Comparison of ENCODE assay signal across 25 mouse cellular contexts in the genomic region with DNA sequence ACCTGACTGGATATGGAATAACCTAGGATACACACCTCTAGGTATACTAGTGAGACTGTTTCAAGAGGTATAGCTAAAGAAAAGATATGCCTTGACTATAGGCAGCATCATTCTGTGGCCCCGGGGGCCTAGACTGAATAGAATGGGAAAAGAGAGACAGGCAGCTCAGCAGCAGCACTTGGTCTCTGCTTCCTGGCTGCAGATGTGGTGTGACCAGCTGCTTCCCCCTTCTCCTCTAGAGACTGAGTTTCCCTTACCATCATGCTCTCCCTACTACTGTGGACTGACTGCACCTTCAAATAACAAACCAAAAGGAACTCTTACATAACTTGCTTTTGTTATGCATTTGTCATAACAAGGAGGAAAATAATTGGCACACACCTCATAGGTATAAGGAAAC.
DNase-seq lines count a peak whose midpoint lies in the region; ATAC-seq lines count a peak whose summit lies in the region.
"Had no signal": no experiment of that assay in that cellular context is flagged by ENCODE, and none has a peak within 500 bp of the region (broad histone marks: within the 10 kb centered on the region; RNA-seq: fewer than 3 reads in every experiment).

No protein-coding gene starts in this region.

- no peak for ATAC-seq in forebrain, embryonic 16.5 days
- 0 out of 2 replicates have a peak, but pooled peaks have one; percentile 8 for ATAC-seq in frontal cortex, adult (ENCODE audit: low TSS enrichment)
- peak; percentile 49; the same call in 1 of the 2 replicates for ATAC-seq in midbrain, embryonic 15.5 days (replicated peaks)
- no peak for ATAC-seq in midbrain, embryonic 14.5 days (ENCODE audit: low FRiP score, low TSS enrichment)
- ATAC-seq in common myeloid progenitor, adult 5-6 weeks (replicated peaks; ENCODE audit: low read depth, poor library complexity, severe bottlenecking) = peak; percentile 62
- ATAC-seq in kidney, embryonic 15.5 days (replicated peaks; ENCODE audit: low FRiP score) = no peak
- ATAC-seq: activated CD4-positive, CD25-positive, alpha-beta regulatory T cell, adult 4 months; inflammation-experienced regulatory T-cells, adult 6 months; intestine, embryonic 16.5 days had no signal

- H3K27ac ChIP-seq in forebrain, embryonic 10.5 days = 0 out of 2 replicates have a peak overlapping the region, but pooled peaks have one; percentile 9
- H3K27ac ChIP-seq in forebrain, embryonic 16.5 days (ENCODE audit: low read length) = no peak overlapping the region
- no peak overlapping the region for H3K27ac ChIP-seq in midbrain, embryonic 15.5 days
- no peak overlapping the region for H3K27ac ChIP-seq in midbrain, embryonic 14.5 days (replicated peaks; ENCODE audit: low read depth, low read length)
- H3K27ac ChIP-seq in kidney, embryonic 15.5 days = no peak overlapping the region
- H3K27ac ChIP-seq: embryonic facial prominence, embryonic 12.5 days; embryonic facial prominence, embryonic 15.5 days; forebrain, embryonic 15.5 days; heart, adult 2 months; heart, embryonic 10.5 days; heart, embryonic 13.5 days; hindbrain, embryonic 13.5 days had no signal

- H3K9ac ChIP-seq in forebrain, embryonic 16.5 days (replicated peaks; ENCODE audit: low read depth, low read length) = no peak overlapping the region
- no peak overlapping the region for H3K9ac ChIP-seq in midbrain, embryonic 15.5 days
- no peak overlapping the region for H3K9ac ChIP-seq in midbrain, embryonic 14.5 days (replicated peaks; ENCODE audit: low read length)
- H3K9ac ChIP-seq in kidney, embryonic 15.5 days = no peak overlapping the region
- H3K9ac ChIP-seq: embryonic facial prominence, embryonic 12.5 days; embryonic facial prominence, embryonic 15.5 days; forebrain, embryonic 15.5 days; heart, embryonic 13.5 days; hindbrain, embryonic 13.5 days had no signal

- peaks cover 14% of the 10 kb centered on the region for H3K4me1 ChIP-seq in forebrain, embryonic 10.5 days
- peaks cover 3% of the 10 kb centered on the region; the same call in 1 of the 2 replicates for H3K4me1 ChIP-seq in forebrain, embryonic 16.5 days (replicated peaks; ENCODE audit: control insufficient read depth, insufficient read depth, low read length)
- peaks cover 5% of the 10 kb centered on the region; the same call in 1 of the 2 replicates for H3K4me1 ChIP-seq in midbrain, embryonic 15.5 days
- H3K4me1 ChIP-seq in midbrain, embryonic 14.5 days (ENCODE audit: control insufficient read depth, insufficient read depth, low read length) = 0 out of 2 replicates have a peak, but pooled peaks cover 4% of the 10 kb centered on the region
- H3K4me1 ChIP-seq in kidney, embryonic 15.5 days = no peaks in the 10 kb centered on the region
- H3K4me1 ChIP-seq: embryonic facial prominence, embryonic 12.5 days; embryonic facial prominence, embryonic 15.5 days; heart, embryonic 10.5 days; heart, embryonic 13.5 days had no signal

- no peak overlapping the region for H3K4me2 ChIP-seq in forebrain, embryonic 16.5 days (ENCODE audit: low read length)
- H3K4me2 ChIP-seq in midbrain, embryonic 15.5 days = no peak overlapping the region
- H3K4me2 ChIP-seq in midbrain, embryonic 14.5 days (ENCODE audit: low read length) = no peak overlapping the region
- no peak overlapping the region for H3K4me2 ChIP-seq in kidney, embryonic 15.5 days
- H3K4me2 ChIP-seq: embryonic facial prominence, embryonic 12.5 days; embryonic facial prominence, embryonic 15.5 days; forebrain, embryonic 15.5 days; heart, embryonic 13.5 days; hindbrain, embryonic 13.5 days had no signal

- no peaks in the 10 kb centered on the region for H3K9me3 ChIP-seq in forebrain, embryonic 10.5 days
- no peaks in the 10 kb centered on the region for H3K9me3 ChIP-seq in forebrain, embryonic 16.5 days (ENCODE audit: control insufficient read depth, low read length)
- H3K9me3 ChIP-seq in midbrain, embryonic 15.5 days = no peaks in the 10 kb centered on the region
- no peaks in the 10 kb centered on the region for H3K9me3 ChIP-seq in midbrain, embryonic 14.5 days (ENCODE audit: control insufficient read depth, low read length)
- no peaks in the 10 kb centered on the region for H3K9me3 ChIP-seq in kidney, embryonic 15.5 days (replicated peaks)
- H3K9me3 ChIP-seq: embryonic facial prominence, embryonic 12.5 days; embryonic facial prominence, embryonic 15.5 days; forebrain, embryonic 15.5 days; heart, embryonic 10.5 days; hindbrain, embryonic 13.5 days had no signal

- H3K36me3 ChIP-seq in forebrain, embryonic 10.5 days (replicated peaks) = no peaks in the 10 kb centered on the region
- H3K36me3 ChIP-seq in forebrain, embryonic 16.5 days (ENCODE audit: control insufficient read depth, insufficient read depth) = no peaks in the 10 kb centered on the region
- no peaks in the 10 kb centered on the region for H3K36me3 ChIP-seq in midbrain, embryonic 15.5 days (replicated peaks)
- H3K36me3 ChIP-seq in midbrain, embryonic 14.5 days (ENCODE audit: control insufficient read depth, insufficient read depth, low read length) = no peaks in the 10 kb centered on the region
- no peaks in the 10 kb centered on the region for H3K36me3 ChIP-seq in kidney, embryonic 15.5 days
- H3K36me3 ChIP-seq: embryonic facial prominence, embryonic 12.5 days; embryonic facial prominence, embryonic 15.5 days; forebrain, embryonic 15.5 days; heart, embryonic 10.5 days; heart, embryonic 13.5 days; hindbrain, embryonic 13.5 days had no signal

- DNase-seq in forebrain, embryonic 10.5 days (ENCODE audit: extremely low spot score, low spot score) = no peak
- no peak for DNase-seq in frontal cortex, postnatal 14 days (ENCODE audit: low spot score in 2 of 2)
- no peak for DNase-seq in midbrain, embryonic 14.5 days
- DNase-seq: adrenal gland, adult 8-10 months; adrenal gland, postnatal 25 days; cerebellum, adult 11-12 months; cerebellum, adult 8-10 months; cerebellum, postnatal 36 days; gastrocnemius, postnatal 10 days; gastrocnemius, postnatal 36 days had no signal

- H3K4me3 ChIP-seq in forebrain, embryonic 10.5 days = no peak overlapping the region
- no peak overlapping the region for H3K4me3 ChIP-seq in forebrain, embryonic 16.5 days (replicated peaks; ENCODE audit: low read length)
- no peak overlapping the region for H3K4me3 ChIP-seq in midbrain, embryonic 15.5 days
- no peak overlapping the region for H3K4me3 ChIP-seq in midbrain, embryonic 14.5 days (replicated peaks; ENCODE audit: low read depth, low read length)
- no peak overlapping the region for H3K4me3 ChIP-seq in kidney, embryonic 15.5 days (replicated peaks)
- H3K4me3 ChIP-seq: embryonic facial prominence, embryonic 12.5 days; embryonic facial prominence, embryonic 15.5 days; forebrain, embryonic 15.5 days; heart, adult 2 months; heart, embryonic 10.5 days; heart, embryonic 13.5 days; hindbrain, embryonic 13.5 days had no signal

- WGBS in forebrain, embryonic 10.5 days = 91% methylated on average over 1 of the region's 1 CpGs
- 74% methylated on average over 1 of the region's 1 CpGs for WGBS in forebrain, embryonic 16.5 days
- WGBS in midbrain, embryonic 15.5 days = 50% methylated on average over 1 of the region's 1 CpGs
- WGBS in midbrain, embryonic 14.5 days = 52% methylated on average over 1 of the region's 1 CpGs
- WGBS in kidney, embryonic 15.5 days = 85% methylated on average over 1 of the region's 1 CpGs

- no peaks in the 10 kb centered on the region for H3K27me3 ChIP-seq in forebrain, embryonic 10.5 days (ENCODE audit: poor library complexity, severe bottlenecking)
- no peaks in the 10 kb centered on the region for H3K27me3 ChIP-seq in forebrain, embryonic 16.5 days (replicated peaks; ENCODE audit: control insufficient read depth, insufficient read depth, low read length)
- H3K27me3 ChIP-seq in midbrain, embryonic 15.5 days (replicated peaks) = no peaks in the 10 kb centered on the region
- no peaks in the 10 kb centered on the region for H3K27me3 ChIP-seq in midbrain, embryonic 14.5 days (ENCODE audit: control insufficient read depth, insufficient read depth, low read length)
- H3K27me3 ChIP-seq in kidney, embryonic 15.5 days = no peaks in the 10 kb centered on the region
- H3K27me3 ChIP-seq: embryonic facial prominence, embryonic 12.5 days; embryonic facial prominence, embryonic 15.5 days; forebrain, embryonic 15.5 days; heart, embryonic 13.5 days; hindbrain, embryonic 13.5 days had no signal

Comparison
In these comparisons a context has a peak if more than half of its experiments do, and no peak if none do; other contexts are left out.
1. ATAC-seq: peak in frontal cortex, adult (single experiment), midbrain, embryonic 15.5 days (single experiment) and common myeloid progenitor, adult 5-6 weeks (single experiment); none in forebrain, embryonic 16.5 days (single experiment), midbrain, embryonic 14.5 days (single experiment) and kidney, embryonic 15.5 days (single experiment).